Mouse (Mus musculus): ENCODE measurements around the gene Parp12. TPM values are rescaled to one million over a fixed set of nuclear protein-coding genes. Genes with fewer than 3 reads are reported as not detected.

The Parp12 gene
- 1 to 10 TPM; 6.5 to 6.6 TPM for total RNA-seq (2021)
- long read RNA-seq, transcript Parp12-201 (12 exons, 3,231 nt) = major isoform, 14 of 18 reads
- long read RNA-seq, partial matches to known transcripts = 2 of 18 reads
- long read RNA-seq, other reads (novel, unspliced or antisense) = 2 of 18 reads

DNA sequence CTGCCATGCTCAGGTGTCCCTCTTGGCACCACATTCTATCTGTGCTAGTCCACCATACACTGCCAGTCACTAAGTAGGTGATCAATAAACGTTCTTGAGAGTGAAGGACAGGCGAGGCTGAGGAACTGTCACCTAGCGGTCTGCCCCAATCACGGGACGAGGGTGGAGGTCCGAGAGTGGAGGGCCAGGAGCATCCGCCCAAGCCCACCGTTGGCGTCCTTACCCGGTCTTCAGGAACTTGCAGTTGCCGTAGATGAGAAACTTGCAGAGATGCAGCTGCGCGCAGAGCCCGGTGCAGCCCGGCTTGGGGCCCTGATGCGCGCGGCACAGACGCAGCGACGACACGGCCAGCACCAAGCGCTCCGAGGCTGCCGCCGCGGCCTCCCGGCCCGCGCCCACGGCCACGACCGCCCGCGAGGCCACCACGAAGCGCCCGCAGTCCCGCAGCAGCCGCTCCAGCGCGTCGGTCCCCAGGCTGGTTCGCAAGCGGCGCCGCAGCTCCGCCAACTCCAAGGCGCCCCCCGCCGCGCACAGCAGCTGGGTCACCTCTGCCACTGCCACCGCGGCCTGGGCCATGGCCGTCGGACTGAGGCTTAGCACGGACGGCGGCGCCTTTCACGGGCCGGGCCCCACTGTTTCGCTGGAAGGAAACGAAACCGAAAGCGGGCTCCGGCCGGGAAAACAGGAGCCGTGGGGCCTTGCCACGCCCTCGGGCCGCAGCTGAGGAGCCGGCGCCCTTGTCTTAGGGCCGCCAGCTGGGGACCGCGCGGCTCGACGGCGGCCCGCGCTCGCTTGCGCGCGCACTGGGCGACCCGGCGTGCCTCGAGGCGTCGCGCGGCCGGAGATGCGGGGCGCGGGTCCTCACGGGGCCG lies at the start of gene Parp12:
Parp12 (minus strand) TSS at position 766 of the 872 bp plus-strand sequence.
- DNase-seq (ENCODE audit: low spot score in 2 of 2) = peak; percentile 5 to 39

DNA sequence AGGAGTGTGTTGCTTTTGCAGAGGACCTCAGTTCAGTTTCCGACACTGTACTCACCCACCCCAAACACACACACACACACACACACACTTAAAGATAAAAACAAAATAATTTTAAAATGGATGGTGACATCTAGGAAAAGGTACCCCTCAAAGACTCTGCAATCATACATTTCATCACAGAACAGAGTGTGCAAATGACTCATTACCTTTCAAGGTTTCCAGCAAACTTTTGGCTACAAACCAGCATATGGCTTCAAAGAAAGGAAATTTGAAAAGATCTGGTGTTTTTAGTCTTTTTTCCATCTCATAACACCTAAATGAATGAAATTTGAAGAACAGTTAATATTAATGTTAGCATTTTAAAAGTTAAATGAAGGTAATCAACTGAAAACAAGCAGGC lies 46.7 kb upstream of the Parp12 start:
- DNase-seq (ENCODE audit: low spot score in 2 of 2) = no peak

DNA sequence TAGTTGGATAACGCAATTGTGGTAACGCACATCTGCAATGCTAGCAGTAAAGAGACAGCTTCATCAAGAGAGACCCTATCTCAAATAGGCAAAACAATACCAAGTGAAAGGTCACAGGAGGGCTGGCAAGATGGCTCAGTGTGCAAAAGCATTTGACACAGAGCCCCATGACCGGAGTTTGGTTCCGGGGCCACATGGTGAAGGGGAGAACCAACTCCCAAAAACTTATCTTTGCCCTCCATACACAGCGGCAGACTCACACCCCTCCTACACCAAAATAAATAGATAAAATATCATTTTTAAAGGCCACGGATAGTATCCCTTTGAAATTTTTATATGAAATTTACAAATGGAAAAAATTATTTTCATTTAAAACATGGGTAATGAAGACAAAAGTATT lies 43.8 kb upstream of the Parp12 start:
- no peak for DNase-seq (ENCODE audit: low spot score in 2 of 2)

DNA sequence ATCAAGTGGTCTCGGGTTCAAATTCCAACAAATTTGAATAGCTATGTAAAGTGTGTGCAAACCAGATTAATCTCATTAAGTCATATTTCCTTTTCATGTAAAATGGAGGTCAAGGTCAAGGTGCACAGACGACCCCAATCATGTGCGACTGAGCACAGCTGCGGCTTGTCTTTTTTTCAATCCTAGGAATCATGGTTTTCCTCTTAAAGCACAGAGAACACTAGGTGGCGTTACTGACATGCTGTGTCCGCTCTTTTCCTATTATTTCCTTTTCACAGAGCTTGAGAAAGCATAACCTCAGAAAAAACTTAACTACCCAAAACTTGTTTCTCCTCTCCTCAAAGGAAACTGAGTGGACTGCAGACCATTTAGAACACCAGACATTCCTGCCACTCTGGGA lies 27.9 kb upstream of the Parp12 start:
- DNase-seq (ENCODE audit: low spot score in 2 of 2) = peak in 1 of 2 experiments; percentile 18

DNA sequence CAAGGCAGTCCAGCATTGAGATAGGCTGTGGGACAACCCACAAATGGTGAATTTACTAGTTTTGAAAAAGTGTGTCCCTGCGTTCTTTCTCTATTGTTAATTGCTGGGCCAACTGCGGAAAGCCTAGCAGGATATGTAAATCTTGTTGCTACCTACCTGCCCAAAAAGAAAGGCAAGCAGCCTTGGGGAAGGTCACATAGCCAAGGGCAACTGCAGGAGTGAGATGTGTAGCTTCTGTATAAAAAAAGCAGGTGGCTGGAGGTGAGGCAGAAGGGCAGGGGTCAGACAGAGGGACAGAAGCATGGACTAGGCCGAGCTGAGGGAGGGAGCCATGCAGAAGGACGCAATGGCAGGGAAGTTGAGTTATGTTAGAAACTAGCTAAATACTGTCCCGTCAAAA lies 14.4 kb upstream of the Parp12 start:
- no peak for DNase-seq (ENCODE audit: low spot score in 2 of 2)

DNA sequence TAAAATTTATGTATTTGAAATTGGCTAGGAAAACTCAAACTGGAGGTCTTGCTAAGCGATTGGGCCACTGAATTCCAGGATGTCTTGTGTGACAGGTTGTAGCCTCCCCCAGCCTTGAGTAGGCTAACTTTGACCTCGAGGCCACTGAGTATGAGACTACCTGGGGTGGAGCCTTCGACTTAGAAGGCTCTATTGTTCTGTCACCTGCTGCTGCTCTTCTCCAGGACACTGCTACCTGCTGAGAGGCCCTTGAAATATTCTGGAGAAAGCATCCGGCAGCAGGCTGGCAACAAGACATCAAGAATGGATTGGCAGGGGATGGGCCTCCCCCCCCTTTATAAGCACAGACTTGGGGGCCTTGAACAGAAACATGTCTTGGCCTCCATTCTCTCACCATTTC lies 13.3 kb upstream of the Parp12 start:
- DNase-seq (ENCODE audit: low spot score in 2 of 2) = no peak

DNA sequence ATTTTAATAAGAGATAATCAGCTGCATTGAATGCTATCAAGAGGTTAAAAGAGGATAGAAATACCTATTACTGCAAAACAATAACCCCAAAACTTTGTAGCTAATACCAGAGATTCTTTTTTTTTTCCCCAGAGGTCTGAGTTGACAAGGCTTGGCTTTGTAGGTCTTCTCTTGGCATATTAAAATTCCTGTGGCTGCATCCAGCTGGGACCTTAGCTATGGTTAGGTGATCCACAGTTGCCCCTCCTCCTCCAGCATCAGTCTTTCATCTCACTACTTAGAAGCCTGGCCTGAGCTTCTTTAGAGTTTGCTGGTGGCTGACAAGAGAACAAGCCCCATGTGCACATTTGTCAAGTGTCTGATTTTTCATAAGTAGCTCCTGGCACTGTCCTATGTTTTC lies 6.6 kb upstream of the Parp12 start:
- no peak for DNase-seq (ENCODE audit: low spot score in 2 of 2)

DNA sequence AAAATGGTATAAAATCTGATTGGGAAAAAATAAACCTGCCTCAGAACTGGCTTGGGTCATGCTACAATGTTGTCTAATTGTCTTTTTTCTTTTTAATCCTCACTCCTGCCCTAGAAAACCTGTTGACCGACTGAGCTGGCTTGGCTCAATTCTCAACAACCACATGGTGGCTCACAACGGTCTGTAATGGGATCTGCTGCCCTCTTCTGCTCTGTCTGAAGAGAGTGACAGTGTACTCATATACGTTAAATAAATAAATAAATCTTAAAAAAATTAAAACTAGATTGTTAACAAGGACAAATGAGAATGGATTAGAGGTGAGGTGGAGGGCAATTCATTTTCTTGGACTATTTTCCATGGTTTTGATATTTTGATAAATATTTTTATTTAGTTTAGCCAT lies 2.5 kb upstream of the Parp12 start:
- DNase-seq (ENCODE audit: low spot score in 2 of 2) = no peak

DNA sequence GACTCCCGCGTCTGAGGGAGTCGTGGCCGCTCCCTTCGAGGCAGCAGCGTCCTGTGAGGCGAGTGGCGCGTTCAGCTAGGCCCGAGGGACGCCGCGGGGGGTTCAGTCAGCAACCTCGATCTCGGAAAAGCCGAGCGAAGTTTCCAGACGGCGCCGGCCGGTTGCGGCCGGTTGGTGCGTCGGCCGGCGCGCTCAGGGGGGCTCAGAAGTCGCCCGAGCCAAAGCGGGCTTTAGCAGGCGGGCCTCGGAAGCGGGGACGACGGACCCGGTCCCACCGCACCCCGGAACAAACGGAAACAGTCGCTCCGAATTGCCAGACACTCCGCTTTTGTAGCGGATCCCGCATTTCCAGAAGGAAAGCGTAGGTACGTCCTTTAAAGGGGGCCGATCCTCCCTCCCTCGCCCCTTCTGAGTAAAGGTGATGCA lies 320 bp upstream of the Parp12 start:
- no peak for DNase-seq (ENCODE audit: low spot score in 2 of 2)

DNA sequence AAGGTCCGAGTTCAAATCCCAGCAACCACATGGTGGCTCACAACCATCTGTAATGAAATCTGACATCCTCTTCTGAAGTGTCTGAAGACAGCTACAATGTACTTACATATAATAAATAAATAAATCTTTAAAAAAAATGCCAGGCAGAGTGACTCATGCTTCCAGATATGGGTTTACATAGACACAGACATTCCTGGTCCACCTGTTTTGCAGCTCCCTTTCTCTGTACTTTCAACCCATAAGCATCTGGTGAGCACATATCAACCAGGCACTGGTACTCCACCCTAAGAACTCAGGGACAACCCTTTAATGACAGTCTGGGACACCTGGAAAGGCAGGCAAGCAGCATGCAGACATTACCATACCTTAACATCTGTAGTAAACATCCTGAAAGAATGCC lies 2.7 kb downstream of the Parp12 start:
- no peak for DNase-seq (ENCODE audit: low spot score in 2 of 2)

DNA sequence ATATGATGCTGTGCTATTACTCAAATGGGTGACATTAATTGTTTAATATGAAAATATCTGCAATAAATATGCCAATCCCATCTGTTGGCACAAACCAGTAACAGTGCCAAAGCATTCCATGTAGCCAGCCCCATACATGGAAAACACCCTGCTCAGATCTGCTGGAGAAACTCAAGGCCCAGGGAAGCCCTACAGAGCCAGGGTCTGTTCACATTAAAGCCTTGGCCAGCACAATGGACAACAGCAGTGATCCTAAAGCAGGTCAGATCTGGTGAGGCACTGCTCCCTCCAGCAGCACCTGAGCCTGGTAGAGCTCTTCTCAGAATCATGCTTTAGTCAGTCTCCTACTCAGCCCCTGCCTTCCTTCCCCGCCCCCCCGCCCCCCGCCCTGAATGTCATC lies 5.0 kb downstream of the Parp12 start:
- no peak for DNase-seq (ENCODE audit: low spot score in 2 of 2)

DNA sequence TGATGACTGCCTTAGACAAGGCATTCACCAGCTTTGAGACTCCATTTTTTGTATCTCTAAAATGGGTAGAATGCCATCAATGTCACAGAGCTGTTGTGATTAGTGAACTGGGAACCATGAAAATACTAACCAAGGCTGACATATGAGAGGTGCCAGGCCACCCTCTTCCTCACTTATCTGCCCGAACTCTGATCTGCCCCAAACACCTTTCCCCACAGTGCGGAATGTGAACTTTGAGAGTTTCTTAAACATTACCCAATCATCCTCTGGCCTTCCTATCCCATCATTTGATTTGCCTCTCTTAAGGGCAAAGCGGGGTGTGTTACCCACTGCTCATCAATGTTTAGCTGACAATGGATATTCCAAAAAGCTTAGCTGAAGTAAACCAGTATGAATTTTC lies 5.4 kb downstream of the Parp12 start:
- DNase-seq (ENCODE audit: low spot score in 2 of 2) = no peak

DNA sequence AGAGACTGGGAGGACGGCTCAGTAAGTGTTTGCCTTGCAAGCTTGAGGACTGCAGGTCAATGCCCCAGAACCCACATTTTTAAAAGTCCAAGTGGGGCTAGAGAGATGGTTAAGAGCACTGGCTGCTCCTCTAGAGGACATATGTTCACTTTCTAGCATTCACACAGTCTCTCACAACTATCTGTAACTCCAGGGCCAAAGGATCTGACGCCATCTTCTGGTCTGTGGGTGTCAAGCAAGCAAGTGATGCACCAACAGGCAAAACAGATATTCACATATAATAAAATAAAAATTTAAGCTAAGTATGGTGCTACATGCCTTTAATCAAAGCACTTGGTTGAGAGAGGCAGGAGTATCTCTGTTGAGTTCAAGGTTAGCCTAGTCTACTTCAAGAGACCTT lies 11.3 kb downstream of the Parp12 start:
- DNase-seq (ENCODE audit: low spot score in 2 of 2) = no peak

DNA sequence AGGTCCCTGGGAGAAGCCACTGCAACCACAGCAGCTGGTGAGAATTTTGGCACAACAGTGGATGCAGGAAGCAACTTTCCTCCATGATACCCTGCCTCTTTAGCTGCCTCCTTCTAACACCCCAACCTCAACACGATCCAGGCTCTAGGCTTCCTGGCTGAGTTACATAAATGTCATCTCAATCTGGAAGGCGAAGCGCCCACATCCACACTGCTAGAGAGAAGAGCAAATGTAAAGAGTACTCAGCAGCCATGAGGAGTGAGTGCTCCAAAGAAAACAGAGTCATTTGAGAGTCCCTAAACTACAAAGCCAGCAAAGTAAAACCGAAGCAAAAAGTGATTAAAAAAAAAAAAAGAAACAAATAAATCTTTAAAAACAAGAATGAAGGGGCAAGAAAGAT lies 13.5 kb downstream of the Parp12 start:
- no peak for DNase-seq (ENCODE audit: low spot score in 2 of 2)

DNA sequence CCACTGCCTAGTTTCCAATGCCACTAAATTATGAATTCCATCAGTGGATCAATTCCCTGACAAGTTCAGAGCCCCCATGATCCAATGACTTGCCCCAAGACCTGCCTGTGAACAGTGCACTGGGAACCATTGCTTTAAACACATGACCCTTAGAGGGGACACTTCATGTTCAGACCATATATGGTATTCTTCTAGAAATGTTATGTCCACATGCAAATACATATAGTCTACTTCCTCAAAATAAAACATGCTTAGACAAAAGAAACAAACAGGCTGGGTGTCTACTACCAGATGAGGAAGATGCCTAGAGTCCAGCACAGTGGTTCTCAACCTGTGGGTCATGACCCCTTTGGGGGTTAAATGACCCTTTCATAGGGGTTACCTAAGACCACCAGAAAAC lies 41.7 kb downstream of the Parp12 start:
- no peak for DNase-seq (ENCODE audit: low spot score in 2 of 2)

DNA sequence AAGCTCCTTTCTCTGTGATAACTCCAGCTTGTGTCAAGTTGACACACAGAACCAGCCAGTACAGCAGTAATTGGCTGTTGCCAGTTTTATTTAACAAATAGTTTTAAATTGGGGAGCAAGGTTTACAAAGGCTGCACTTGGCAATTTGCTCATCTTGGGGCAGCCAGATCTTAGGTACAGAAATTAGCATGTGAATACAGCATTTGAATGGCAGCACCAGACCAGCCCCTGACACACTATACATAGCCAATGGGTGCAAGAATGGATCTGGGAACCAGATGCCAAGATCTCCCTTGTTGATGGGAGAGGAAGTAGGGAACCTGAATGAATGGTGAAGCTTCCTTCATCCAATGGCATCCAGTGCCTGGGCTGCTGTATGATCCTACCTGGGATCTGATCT lies 44.0 kb downstream of the Parp12 start:
- no peak for DNase-seq (ENCODE audit: low spot score in 2 of 2)

DNA sequence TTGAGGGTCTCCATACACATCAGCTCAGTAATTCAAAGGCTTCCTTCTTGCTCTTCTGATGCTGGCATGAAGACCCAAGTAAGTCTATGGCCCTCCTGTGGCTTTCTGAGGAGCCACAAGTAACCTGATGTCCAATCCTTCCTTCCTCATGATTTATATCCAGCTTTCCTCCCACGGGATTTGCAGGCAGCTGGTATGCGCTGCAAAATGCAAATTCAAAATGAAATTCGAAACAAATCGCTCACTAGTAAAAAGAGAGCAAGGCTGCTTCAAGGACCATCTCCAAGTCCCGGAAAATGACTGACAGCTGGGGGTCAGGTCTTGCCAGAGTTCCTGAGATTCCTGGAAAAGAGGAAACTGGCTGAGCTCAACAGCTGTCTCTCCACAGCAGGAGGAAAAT lies 45.5 kb downstream of the Parp12 start:
- DNase-seq (ENCODE audit: low spot score in 2 of 2) = peak; percentile 30 to 33

DNA sequence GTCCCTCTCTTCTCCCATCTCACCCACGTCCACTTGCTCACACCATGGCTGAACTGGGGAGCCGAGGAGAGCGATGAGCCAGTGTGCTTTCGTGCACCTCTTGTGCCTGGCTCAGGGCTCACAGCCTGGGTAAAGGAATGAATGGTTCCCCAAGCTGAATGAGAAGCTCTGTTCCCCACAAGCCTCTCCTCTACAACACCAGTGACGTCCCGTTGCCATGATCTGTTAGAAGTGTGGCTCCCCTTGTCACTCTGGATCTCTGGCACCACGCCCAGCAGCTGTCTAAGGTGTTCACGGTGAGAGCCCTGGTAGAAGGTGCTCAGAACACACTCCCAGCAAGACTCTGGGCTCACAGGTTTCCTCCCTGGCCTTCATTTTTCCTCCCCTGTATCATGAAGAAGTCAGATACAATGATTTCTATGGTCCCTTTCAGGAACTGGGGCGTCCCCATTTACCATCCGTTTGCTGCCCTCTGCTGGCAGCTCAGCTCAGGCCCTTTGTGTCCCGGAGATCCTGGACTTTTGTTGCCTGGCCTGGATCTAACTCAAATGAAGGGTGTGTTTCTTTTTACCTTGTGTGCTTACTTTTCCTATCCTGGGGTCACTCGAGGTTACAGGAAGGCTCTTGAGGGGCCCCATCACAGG lies 51.1 kb downstream of the Parp12 start:
- DNase-seq (ENCODE audit: low spot score in 2 of 2) = peak; percentile 66 to 90

DNA sequence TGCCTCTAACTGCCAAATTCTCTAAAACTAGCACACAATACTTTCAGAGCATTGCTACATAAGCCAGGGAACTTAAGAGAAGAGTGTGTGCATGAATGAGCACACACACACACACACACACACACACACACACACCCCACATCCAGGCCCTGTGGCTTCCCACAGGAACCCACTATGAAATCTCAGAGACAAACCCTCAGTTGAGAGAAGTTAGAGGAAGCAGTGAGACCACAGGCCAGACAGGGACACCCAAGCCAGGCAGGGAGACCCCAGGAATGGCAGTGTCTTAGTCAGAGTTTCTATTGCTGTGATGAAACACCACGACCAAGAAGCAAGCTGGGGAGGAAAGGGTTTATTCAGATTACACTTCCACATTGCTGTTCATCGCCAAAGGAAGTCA lies 54.6 kb downstream of the Parp12 start:
- DNase-seq (ENCODE audit: low spot score in 2 of 2) = no peak

DNA sequence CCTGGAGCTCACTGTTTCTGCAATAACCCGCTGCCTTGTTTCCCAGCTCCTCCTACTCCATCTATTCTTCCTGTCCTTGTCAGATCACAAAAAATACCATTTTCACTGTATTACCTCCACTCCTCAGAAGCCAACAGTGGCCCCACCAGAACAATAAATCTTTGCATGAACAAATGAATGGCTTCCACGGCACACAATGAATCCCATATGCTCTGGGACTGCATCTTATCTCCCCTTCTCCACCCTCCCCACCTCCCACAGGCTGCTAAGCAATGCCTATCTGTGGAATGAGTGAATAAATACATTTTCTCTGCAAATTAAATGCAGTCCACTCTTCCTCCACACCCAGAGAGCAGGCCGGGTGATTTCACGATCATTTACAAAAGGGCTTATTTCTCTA lies 57.0 kb downstream of the Parp12 start:
- DNase-seq (ENCODE audit: low spot score in 2 of 2) = no peak

DNA sequence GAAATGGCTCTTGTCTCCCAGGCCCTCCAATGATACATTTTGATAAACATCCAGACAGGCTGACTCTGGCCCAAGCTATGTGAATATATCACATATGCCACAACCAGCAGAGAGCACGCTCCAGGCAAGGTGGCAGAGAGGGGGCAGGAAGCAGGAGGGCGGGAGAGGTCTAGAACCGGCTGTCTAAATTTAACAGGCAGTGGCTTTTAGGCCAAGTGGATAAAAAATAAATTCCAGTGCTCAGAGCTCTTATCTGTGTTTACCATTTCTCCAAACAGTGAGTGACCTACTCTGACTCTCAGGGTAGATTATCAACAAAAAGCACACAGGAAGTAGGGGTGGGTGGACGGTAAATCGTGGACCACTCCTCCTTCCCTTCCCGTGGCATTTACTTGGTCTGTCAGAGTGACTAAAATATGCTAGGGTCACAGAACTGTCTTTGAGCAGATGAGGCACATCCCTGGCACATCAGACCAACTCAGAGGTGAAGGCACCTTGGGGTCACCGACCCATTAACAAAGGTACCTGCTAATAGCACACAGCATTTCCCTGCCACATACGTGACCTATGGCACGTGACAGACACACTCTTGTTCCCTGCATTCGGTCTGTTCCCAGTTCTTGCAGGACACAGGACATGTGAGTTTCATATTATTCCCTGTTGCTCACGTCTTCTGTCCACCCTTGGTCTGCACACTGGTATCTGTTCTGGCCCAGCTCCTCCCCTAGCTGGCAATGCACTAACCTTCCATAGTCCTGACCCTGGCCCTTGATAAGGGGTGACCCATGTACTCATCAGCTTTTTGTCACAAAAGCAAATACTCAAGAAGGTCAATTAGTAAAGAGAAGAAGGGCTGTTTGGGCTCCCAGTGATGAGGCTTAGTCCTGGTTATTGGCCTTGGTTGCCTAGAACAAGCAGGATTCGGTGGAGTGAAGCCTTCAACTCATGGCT lies 58.3 kb downstream of the Parp12 start:
- no peak for DNase-seq (ENCODE audit: low spot score in 2 of 2)

Data from layer of hippocampus, adult 18-20 months (tissue).